Mouse (Mus musculus): ENCODE results near the gene Ccdc18.
A peak's percentile ranks its signal among the peaks of the same experiment; 100 is the strongest.
"Not testable (repeated sequence)": the region's sequence is repeated elsewhere in the genome, so short reads cannot be mapped to it uniquely, and the experiment has no call there.

The Ccdc18 gene

GRCm38 (mm10) chr5:108262722-108263121 lies 130.0 kb downstream of the Ccdc18 start:
- peak; percentile 61 to 73 for DNase-seq (ENCODE audit: low spot score in 2 of 2)

DNA sequence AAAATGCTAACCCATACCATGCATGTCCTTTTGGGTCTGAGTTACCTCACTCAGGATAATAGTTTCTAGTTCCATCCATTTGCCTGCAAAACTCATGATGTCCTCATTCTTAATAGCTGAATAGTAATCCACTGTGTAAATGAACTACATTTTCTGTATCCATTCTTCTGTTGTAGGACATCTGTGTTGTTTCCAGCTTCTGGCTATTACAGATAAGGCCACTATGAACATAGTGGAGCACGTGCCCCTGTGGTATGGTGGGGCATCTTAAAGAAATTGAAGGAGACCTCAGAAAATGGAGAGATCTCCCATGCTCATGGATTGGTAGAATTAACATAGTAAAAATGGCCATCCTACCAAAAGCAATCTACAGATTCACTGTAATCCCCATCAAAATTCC lies 131.1 kb downstream of the Ccdc18 start:
- not testable (repeated sequence) for DNase-seq (ENCODE audit: low spot score in 2 of 2)

DNA sequence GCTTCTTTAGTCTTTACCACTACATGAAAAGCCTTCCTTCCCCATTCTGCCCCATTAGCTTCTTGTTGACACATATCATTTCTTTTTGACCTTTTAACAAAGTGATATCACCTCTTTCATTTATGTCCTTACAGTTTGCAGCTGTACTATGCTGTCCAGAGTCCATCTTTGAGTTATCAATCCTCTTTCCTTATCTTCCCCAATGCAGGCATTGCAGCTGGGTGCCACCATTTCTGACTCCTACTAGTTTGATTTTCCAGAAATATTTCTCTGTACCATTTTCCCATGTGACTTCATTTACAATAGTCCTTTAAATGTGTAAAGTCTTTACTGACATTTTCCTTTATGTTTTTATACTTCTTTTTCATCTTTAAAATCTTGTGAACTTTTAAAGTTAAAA lies 134.3 kb downstream of the Ccdc18 start:
- DNase-seq (ENCODE audit: low spot score in 2 of 2) = no peak

DNA sequence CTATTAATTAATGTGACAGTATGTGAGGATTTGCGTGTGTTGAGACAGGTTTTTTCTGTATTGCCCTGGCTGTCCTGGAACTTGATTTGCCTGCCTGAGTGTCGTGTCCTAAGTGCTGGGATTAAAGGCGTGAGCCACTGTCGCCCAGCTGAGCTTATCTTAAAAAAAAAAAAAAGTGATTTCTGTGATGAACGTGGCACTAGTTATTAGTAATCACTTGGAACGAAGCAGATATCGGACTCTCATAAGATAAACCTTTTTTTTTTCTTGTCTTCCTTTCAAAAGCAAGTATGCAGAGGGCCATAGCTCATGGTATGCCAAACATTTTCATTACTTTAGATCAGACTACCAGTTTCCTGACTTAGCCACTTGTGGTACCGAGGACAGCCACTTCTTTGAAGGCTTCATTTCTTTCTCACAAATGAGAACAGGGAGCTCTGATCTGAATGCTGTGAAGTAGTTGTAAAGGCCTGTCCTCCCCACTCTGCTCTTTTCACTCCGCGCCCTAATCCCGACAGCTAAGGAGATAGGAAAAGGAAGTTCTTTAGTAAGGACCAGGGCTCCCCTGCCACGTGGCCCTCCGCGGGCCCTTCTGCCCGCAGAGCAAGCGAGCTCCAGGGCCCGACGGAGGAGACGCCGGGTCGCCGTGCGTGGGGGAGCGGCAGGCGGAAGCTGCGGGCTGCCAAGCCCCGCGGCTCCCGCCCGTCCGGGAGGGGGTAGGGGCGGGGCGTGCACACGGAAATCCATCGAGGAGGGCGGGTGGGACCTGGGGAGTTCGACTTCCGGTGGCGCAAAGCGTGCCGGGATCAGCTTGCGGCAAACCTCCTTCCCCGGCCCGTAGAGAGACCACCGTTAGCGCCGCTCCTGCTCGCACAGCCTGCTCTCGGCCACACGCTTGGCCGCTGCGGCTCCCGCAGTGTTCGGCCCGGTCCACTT lies 135.7 kb downstream of the Ccdc18 start, which contains the start of gene Dr1:
Dr1 (plus strand) TSS at position 771 of the 936 bp plus-strand sequence.
- DNase-seq (ENCODE audit: low spot score in 2 of 2) = peak; percentile 85 to 91

DNA sequence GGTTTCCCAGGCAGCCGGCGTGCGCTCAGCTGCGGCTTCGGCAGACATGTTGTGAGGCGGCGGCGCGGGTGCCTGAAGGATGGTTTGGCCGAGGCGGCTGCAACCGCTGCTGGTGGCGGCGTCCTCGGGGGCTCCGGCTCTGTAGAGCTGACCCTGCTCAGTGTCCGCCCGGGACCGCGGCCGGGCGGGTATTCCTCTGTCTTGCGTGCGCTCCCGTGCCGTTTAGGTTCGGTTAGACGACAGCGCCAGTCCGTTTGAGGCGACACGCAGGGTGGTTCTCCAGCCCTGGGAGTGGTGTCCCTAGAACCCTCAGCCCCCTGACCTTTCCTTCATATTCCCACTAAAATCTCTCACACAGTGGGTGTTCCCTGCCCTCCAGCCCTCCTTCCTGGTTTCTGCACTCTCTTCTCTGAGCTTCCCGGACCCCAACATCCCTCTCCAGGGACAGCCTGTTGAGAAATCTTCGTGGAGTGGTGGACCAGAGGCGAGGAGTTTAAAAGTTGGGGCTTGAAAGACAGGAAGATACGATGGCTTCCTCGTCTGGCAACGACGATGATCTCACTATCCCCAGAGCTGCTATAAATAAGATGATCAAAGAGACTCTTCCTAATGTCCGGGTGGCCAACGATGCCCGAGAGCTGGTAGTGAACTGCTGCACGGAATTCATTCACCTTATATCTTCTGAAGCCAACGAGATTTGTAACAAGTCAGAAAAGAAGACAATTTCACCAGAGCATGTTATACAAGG lies 136.6 kb downstream of the Ccdc18 start:
- DNase-seq (ENCODE audit: low spot score in 2 of 2) = no peak

DNA sequence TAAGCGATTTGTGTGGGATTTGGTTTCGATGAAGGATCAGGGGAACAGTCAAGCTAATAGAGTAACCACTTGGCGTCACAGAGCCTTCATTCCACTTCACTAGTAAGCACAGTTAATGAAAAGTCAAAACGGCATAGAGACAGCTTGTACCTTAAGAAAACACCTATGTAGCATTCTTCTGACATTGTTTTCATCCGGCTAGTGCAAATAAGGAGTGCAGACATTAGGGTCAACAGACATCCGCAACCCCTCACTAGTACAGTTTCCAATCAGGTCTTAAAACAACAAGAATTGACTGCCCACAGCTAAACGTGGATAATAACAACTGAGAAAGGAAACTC lies 137.1 kb downstream of the Ccdc18 start:
- no peak for DNase-seq (ENCODE audit: low spot score in 2 of 2)

DNA sequence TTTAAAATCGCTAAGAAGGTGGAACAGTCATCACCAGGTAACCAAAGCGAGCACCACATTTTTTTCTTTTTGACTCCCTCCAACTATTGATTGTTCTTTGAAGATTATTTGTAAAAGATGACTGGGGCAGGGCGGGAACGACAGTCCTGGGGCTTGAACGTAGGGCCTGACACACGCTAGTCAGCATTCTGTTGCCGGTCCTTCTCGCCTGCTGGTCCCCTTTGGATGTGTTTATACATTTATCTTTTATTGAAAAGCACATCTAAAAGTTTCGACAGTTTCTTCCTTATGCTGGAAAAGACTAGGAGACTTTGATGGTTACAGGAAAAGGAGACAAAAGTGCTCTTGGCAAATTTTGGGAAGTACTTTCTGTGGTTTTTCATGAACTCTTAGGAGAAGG lies 137.7 kb downstream of the Ccdc18 start:
- no peak for DNase-seq (ENCODE audit: low spot score in 2 of 2)

DNA sequence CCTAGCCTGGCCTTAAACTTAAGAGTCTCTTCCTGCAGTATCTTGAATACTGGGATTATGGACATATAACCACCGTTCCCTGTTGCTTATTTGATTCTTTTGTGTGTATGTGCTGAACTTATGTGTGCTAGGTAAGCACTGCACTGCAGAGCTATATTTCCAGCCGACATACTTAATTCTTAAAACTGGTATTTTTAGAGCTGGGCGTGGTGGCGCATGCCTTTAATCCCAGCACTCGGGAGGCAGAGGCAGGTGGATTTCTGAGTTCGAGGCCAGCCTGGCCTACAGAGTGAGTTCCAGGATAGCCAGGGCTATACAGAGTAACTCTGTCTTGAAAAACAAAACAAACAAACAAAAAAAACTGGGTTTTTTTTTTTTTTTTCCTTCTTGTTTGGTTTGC lies 138.7 kb downstream of the Ccdc18 start:
- DNase-seq (ENCODE audit: low spot score in 2 of 2) = not testable (repeated sequence)
